Mouse (Mus musculus) hindbrain, embryonic 16.5 days (tissue): ENCODE measurements at regions not wholly inside any gene's neighbourhood (a gene's known extent, or its start where the extent isn't known, plus 50 kb on each side); places are given as distances from the start of the nearest gene placed in this dataset.

Source experiments
- ATAC-seq: fragments of 200-750 bp; cut with Nextera tagmentation; 2 replicates; pipeline ENCODE4 v1.8.0; 2017; ENCODE audit warnings: moderate TSS enrichment, moderate library complexity
- H3K27ac ChIP-seq: fragments of 300-500 bp; sonication (generic); 2 replicates; pipeline ENCODE4 v1.5.1; 2014; ENCODE audit warnings: low read depth, mild to moderate bottlenecking, control low read depth, low read length, moderate library complexity
- H3K27me3 ChIP-seq: fragments of 300-500 bp; sonication (generic); replicated peaks from 2 replicates; pipeline ENCODE4 v1.6.1; 2014; ENCODE audit warnings: low read length; ENCODE audit not compliant: control insufficient read depth, insufficient read depth
- H3K36me3 ChIP-seq: fragments of 300-500 bp; sonication (generic); 2 replicates; pipeline ENCODE4 v1.6.1; 2014; ENCODE audit warnings: mild to moderate bottlenecking, low read length, moderate library complexity, mixed read lengths; ENCODE audit not compliant: control insufficient read depth, insufficient read depth
- H3K4me1 ChIP-seq: fragments of 300-500 bp; sonication (generic); 2 replicates; pipeline ENCODE4 v1.6.1; 2014; ENCODE audit warnings: low read depth, low read length; ENCODE audit not compliant: control insufficient read depth, insufficient read depth
- H3K4me2 ChIP-seq: fragments of 300-500 bp; sonication (generic); 2 replicates; pipeline ENCODE4 v1.6.1; 2014; ENCODE audit warnings: mild to moderate bottlenecking, low read length, control low read depth, moderate library complexity
- H3K4me3 ChIP-seq: fragments of 300-500 bp; sonication (generic); 2 replicates; pipeline ENCODE4 v1.5.1; 2014; ENCODE audit warnings: mild to moderate bottlenecking, low read length, control low read depth, moderate library complexity
- H3K9ac ChIP-seq: fragments of 300-500 bp; sonication (generic); 2 replicates; pipeline ENCODE4 v1.6.1; 2014; ENCODE audit warnings: low read depth, mild to moderate bottlenecking, control low read depth, low read length, moderate library complexity
- H3K9me3 ChIP-seq: fragments of 300-500 bp; sonication (generic); 2 replicates; pipeline ENCODE4 v1.6.1; 2014; ENCODE audit warnings: mild to moderate bottlenecking, low read length, moderate library complexity; ENCODE audit not compliant: control insufficient read depth
- WGBS: fragments of 180-500 bp; shearing (Covaris S2); extraction: QIAGEN DNeasy Blood & Tissue Kit; methylation state at CpG from one replicate; pipeline ENCODE4 v1.1.7; 2014; 5-methylcytosine and 5-hydroxymethylcytosine counted together

- Histone ChIP-seq H3K4me3 (no peak overlapping the region), H3K27ac (no peak overlapping the region), H3K4me1 (no peaks in the 10 kb centered on the region), H3K4me2 (no peak overlapping the region), H3K36me3 (no peaks in the 10 kb centered on the region), H3K9ac (no peak overlapping the region), H3K27me3 (no peaks in the 10 kb centered on the region), H3K9me3 (no peaks in the 10 kb centered on the region)
- ATAC-seq, result no peak
- WGBS, result 82% methylated on average over 3 of the region's 3 CpGs
Measured at GRCm38 (mm10) chr5:52920251-52920650, 86.4 kb downstream of the Anapc4 start.

- Histone ChIP-seq H3K36me3 (no peaks in the 10 kb centered on the region), H3K9me3 (no peaks in the 10 kb centered on the region), H3K9ac (no peak overlapping the region), H3K4me2 (no peak overlapping the region), H3K27me3 (no peaks in the 10 kb centered on the region), H3K27ac (no peak overlapping the region), H3K4me1 (no peaks in the 10 kb centered on the region), H3K4me3 (no peak overlapping the region)
- ATAC-seq, result no peak
- 79% methylated on average over 7 of the region's 7 CpGs for WGBS
Measured at GRCm38 (mm10) chr5:52920722-52921264, 87.0 kb downstream of the Anapc4 start.

GRCm38 (mm10) chr5:52925006-52925405, 91.2 kb downstream of the Anapc4 start:
- Histone ChIP-seq H3K4me1 (no peaks in the 10 kb centered on the region), H3K9ac (no peak overlapping the region), H3K4me3 (no peak overlapping the region), H3K4me2 (no peak overlapping the region), H3K27me3 (no peaks in the 10 kb centered on the region), H3K9me3 (no peaks in the 10 kb centered on the region), H3K36me3 (no peaks in the 10 kb centered on the region), H3K27ac (no peak overlapping the region)
- 67% methylated on average over 6 of the region's 6 CpGs for WGBS
- ATAC-seq, result 0 out of 2 replicates have a peak, but pooled peaks have one; percentile 22

- H3K9me3 ChIP-seq, result no peaks in the 10 kb centered on the region
- H3K27ac ChIP-seq, result no peak overlapping the region
- 74% methylated on average over 8 of the region's 8 CpGs for WGBS
- no peaks in the 10 kb centered on the region for H3K27me3 ChIP-seq
- H3K4me3 ChIP-seq, result no peak overlapping the region
- no peak for ATAC-seq
- H3K4me1 ChIP-seq, result no peaks in the 10 kb centered on the region
- H3K9ac ChIP-seq, result no peak overlapping the region
- no peaks in the 10 kb centered on the region for H3K36me3 ChIP-seq
- no peak overlapping the region for H3K4me2 ChIP-seq
Measured at GRCm38 (mm10) chr5:52929690-52930089, 95.9 kb downstream of the Anapc4 start.

GRCm38 (mm10) chr5:52933291-52933690, 99.5 kb downstream of the Anapc4 start:
- no peak for ATAC-seq
- Histone ChIP-seq H3K36me3 (no peaks in the 10 kb centered on the region), H3K9me3 (no peaks in the 10 kb centered on the region), H3K4me2 (no peak overlapping the region), H3K4me1 (no peaks in the 10 kb centered on the region), H3K27me3 (no peaks in the 10 kb centered on the region), H3K27ac (no peak overlapping the region), H3K9ac (no peak overlapping the region), H3K4me3 (no peak overlapping the region)
- WGBS, result 77% methylated on average over 6 of the region's 6 CpGs

GRCm38 (mm10) chr5:52937626-52938025, 100.3 kb upstream of the Slc34a2 start:
- no peak overlapping the region for H3K4me3 ChIP-seq
- 83% methylated on average over 1 of the region's 1 CpGs for WGBS
- H3K4me2 ChIP-seq, result no peak overlapping the region
- ATAC-seq, result no peak
- no peaks in the 10 kb centered on the region for H3K27me3 ChIP-seq
- no peaks in the 10 kb centered on the region for H3K36me3 ChIP-seq
- no peak overlapping the region for H3K27ac ChIP-seq
- H3K4me1 ChIP-seq, result no peaks in the 10 kb centered on the region
- H3K9me3 ChIP-seq, result no peaks in the 10 kb centered on the region
- H3K9ac ChIP-seq, result no peak overlapping the region

GRCm38 (mm10) chr5:52939994-52940393, 97.9 kb upstream of the Slc34a2 start:
- Histone ChIP-seq H3K27ac (no peak overlapping the region), H3K4me2 (no peak overlapping the region), H3K9ac (no peak overlapping the region), H3K4me1 (no peaks in the 10 kb centered on the region), H3K36me3 (no peaks in the 10 kb centered on the region), H3K9me3 (no peaks in the 10 kb centered on the region), H3K4me3 (no peak overlapping the region), H3K27me3 (no peaks in the 10 kb centered on the region)
- 91% methylated on average over 6 of the region's 6 CpGs for WGBS
- no peak for ATAC-seq

GRCm38 (mm10) chr5:52940645-52941044, 97.2 kb upstream of the Slc34a2 start:
- H3K9me3 ChIP-seq, result no peaks in the 10 kb centered on the region
- no peak overlapping the region for H3K9ac ChIP-seq
- no peak overlapping the region for H3K27ac ChIP-seq
- WGBS, result 79% methylated on average over 4 of the region's 4 CpGs
- H3K4me3 ChIP-seq, result no peak overlapping the region
- H3K4me2 ChIP-seq, result no peak overlapping the region
- no peaks in the 10 kb centered on the region for H3K27me3 ChIP-seq
- H3K4me1 ChIP-seq, result no peaks in the 10 kb centered on the region
- no peak for ATAC-seq
- H3K36me3 ChIP-seq, result no peaks in the 10 kb centered on the region

- no peaks in the 10 kb centered on the region for H3K36me3 ChIP-seq
- no peak overlapping the region for H3K4me2 ChIP-seq
- no peaks in the 10 kb centered on the region; the same call in 1 of the 2 replicates for H3K9me3 ChIP-seq
- H3K4me3 ChIP-seq, result no peak overlapping the region
- ATAC-seq, result peak; percentile 54
- no peak overlapping the region for H3K9ac ChIP-seq
- WGBS, result 45% methylated on average over 8 of the region's 8 CpGs
- no peak overlapping the region for H3K27ac ChIP-seq
- H3K27me3 ChIP-seq, result no peaks in the 10 kb centered on the region
- no peaks in the 10 kb centered on the region for H3K4me1 ChIP-seq
Measured at GRCm38 (mm10) chr5:52953875-52954274, 84.0 kb upstream of the Slc34a2 start.

- ATAC-seq, result no peak
- no peak overlapping the region for H3K27ac ChIP-seq
- no peaks in the 10 kb centered on the region for H3K36me3 ChIP-seq
- H3K27me3 ChIP-seq, result no peaks in the 10 kb centered on the region
- H3K4me2 ChIP-seq, result no peak overlapping the region
- WGBS, result 81% methylated on average over 3 of the region's 3 CpGs
- no peak overlapping the region for H3K4me3 ChIP-seq
- no peaks in the 10 kb centered on the region; the same call in 1 of the 2 replicates for H3K9me3 ChIP-seq
- H3K4me1 ChIP-seq, result no peaks in the 10 kb centered on the region
- no peak overlapping the region for H3K9ac ChIP-seq
Measured at GRCm38 (mm10) chr5:52954713-52955112, 83.2 kb upstream of the Slc34a2 start.
